Mouse (Mus musculus) testis, adult 2 months (tissue): ENCODE measurements around the gene Tubb5.

ENCODE experiments used
- CTCF ChIP-seq: fragments of 200-500 bp; IDR thresholded peaks from 2 replicates; pipeline ENCODE4 v1.5.1; 2012; ENCODE audit warnings: low read depth, mild to moderate bottlenecking, inconsistent platforms, low read length, moderate library complexity; ENCODE audit not compliant: control insufficient read depth, insufficient read depth, insufficient replicate concordance
- POLR2A ChIP-seq: fragments of 200-500 bp; IDR thresholded peaks from 2 replicates; pipeline ENCODE4 v1.6.1; 2012; ENCODE audit warnings: low read depth, mild to moderate bottlenecking, inconsistent platforms, low read length, moderate library complexity; ENCODE audit not compliant: control insufficient read depth

- TF ChIP-seq CTCF (no peak), POLR2A (no peak)
These were observed 42.5 kb downstream of the Tubb5 start for GRCm38 (mm10) chr17:35795656-35796055.
